Mouse (Mus musculus): ENCODE measurements around the gene Picalm.

GRCm38 (mm10) chr7:90095097-90095496, 34.9 kb upstream of the Picalm start:
- no peak for TF ChIP-seq SRF (IDR thresholded peaks at IDR 0.05; ENCODE audit: control insufficient read depth, insufficient read length, low read depth)
- no peak for TF ChIP-seq MYOG (IDR thresholded peaks at IDR 0.05; ENCODE audit: control insufficient read depth in 1 of 3, insufficient read depth in 1 of 3, insufficient read length in 2 of 3, low read depth in 2 of 3)
- TF ChIP-seq POLR2A (IDR thresholded peaks at IDR 0.05; ENCODE audit: insufficient read length, low read depth), result no peak
